Mouse (Mus musculus): Measurements from ENCODE around the gene 2310061I04Rik.

DNA sequence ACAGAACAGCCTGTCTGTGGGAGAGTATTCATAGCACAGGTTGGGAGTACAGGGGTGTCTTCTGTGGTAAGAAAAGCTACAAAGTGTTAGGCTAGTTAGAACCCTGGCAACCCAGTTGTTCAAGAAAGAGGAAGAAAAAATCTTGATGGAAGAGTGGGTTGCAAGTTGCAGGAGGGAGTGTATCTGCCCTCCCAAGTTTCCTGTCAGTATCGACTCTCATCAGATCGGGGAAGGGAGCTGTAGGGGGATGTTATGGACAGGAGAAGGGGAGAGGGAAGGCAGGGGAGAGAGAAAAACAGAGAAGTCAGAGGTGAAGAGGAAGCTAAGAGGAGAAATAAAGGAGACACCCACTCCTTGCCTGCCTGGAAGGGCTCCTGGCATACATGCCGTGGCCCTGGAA is 3.4 kb upstream of the 2310061I04Rik start:
- TF ChIP-seq CTCF (IDR thresholded peaks at IDR 0.05; ENCODE audit: low read depth) (no peak), EP300 (optimal IDR thresholded peaks at IDR 0.05) (no peak)
